Mouse (Mus musculus): Measurements from ENCODE around the gene Rhbdl2.

Rhbdl2 gene

DNA sequence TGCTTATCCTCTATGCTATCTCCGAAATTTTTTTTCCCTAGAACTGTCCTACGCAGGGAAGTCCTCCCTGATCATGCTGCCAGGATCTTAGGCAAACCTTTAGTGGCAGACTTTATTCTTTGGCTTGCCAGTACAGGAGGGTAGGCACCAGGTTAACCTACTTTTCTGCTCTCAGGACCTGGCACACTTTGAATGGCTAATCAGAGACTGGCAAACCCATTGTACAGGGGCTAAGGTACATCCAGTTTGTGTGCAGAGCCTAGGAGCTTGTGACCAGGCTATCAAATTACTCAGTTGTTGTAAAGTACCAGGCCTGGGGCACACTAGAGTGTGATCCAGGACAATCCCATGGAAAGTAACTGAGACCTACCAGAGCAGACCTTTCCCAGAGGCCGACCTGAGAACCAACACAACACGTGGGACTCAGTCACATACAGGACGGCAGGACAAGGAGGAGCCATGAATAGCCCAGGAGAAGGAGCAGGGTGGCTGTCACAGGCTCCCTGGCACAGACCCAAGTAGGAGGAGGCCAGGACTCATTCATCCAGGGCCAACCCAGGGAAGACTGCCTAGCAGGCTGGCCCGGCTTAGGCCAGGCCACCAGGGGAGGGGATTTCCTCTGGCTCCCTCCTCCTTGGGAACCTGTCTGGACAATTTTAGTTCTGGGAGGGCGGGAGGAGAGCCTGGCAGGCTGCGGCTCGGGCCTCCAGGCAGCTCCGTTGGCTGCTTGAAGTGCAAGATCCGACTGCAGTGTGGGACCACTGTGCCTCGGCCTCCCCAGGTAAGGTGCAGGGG, at the start of gene Rhbdl2:
Rhbdl2 (plus strand) TSS at position 684 of the 795 bp plus-strand sequence.
- peak; percentile 63 for DNase-seq (ENCODE audit: low spot score)

DNA sequence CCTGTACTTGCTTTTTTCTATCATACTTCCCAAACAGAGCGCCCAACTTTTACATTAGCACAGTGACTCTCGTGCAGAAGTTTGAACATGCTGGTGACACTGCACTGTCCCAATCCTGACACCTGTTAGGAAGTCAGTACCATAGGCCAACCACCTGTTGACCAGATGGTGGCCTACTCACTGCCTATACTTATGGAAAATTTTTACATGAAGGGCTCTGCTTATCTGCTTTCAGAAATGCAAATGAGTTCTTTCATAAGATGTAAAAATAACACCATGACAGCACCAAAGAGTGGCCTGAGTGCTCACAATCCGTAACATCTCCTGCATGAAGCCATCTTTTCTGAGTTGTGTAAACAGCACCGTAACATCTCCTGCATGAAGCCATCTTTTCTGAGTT, 49.0 kb upstream of the Rhbdl2 start:
- DNase-seq (ENCODE audit: low spot score) = no peak

DNA sequence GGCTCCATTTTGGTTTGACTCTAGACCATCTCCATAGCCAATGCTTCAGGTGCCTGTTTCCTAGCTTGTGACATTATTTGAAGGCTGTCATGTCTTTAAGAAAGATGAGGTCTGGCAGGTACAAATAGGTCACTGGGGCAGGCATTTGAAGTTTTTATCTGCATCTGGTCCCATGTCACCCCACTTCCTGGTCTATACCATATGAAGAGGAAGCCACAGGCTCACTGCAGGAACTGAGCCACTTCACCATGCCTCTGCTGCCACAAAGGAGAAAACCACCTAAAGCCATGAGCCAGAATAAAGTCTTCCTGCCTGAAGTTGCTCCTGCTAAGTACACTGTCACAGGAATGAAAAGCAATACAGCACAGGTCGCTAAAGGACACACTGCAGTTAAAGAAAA, 44.8 kb upstream of the Rhbdl2 start:
- DNase-seq (ENCODE audit: low spot score) = no peak

DNA sequence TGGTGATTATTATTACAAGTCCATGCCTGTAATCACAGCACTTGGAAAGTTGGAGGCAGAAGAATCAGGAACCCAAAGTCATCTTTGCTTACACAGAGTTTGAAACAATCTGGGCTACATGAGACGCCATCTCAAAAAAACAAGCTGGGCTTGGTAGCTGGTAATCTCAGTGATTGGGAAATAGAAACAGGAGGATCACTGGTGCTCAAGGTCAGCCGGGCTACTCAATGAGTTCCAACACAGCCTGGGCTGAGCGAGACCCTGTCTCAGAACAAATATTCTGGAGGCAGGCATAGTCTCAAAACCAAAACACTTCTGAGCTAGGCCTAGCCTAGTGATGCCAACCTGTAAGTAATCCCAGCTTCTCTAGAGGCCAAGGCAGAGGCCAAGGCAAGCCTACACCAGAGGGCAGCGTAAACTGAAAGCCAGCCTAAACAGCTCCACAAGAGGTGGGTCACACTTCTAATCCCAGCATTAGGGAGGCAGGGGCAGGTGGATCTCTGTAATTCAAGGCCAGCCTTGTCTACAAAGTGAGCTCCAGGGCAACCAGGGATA, 42.4 kb upstream of the Rhbdl2 start:
- no peak for DNase-seq (ENCODE audit: low spot score)

DNA sequence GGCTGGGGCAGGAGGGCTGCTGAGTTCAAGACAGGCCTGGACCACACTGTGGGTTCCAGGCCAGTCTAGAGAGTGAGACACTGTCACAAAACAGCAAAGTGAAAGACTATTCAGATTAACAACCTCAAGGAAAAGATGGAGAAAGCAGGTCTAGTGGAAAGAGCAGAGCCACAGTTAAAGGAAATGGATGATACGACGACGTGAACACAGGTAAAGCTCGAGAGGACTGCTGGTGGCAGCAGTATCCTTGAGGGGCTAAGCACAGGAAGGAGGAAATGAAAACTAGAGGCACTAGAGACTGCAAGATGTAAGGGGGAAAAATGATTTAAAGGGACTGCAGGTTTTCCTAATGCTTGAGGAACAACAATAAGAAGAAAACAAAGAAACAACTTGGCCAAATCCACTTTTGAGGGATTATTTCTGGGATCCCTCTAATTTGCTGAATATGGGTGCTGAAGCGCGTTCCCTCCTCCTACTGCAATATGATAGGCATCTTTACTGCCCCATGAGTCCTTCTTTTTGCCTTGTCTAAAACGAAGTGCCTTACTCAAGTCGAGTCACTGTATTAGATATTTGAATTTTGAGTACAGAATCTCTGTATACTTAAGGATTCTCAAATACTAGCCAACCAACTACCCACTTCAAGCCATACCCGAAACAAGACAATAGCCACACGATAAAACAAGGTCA, 38.8 kb upstream of the Rhbdl2 start:
- DNase-seq (ENCODE audit: low spot score) = no peak

DNA sequence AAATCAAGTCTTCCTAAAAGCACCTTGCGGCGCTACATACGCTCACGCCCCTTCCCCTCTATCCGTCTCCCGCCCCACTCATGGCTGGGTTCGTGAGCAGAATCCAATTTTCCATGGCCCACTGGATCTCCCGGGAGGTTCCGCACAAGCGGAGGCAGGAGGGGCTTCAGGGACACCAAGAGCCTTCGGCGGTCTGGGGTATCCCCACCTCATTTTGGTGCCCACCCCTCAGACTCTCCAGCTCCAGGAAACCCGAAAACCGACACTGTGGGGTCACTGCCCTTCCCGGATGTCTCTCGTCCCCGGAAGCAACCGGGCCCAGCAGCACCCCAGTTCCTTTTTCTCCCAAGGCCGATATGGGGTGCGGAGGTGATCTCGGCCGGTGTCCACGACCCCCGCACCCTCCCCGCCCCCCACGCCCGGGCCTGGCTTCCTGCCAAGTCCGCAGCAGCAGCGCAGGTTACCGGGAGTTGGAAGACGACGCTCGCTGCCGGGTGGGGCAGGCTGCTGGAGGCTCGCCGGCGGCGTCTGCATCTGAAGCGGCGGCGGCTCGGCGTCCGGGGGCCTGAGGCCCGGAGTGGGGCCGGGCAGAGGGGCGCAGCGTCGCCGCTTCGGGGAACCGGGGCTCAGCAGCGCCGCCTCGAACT, 38.1 kb upstream of the Rhbdl2 start:
- DNase-seq (ENCODE audit: low spot score) = peak; percentile 18

DNA sequence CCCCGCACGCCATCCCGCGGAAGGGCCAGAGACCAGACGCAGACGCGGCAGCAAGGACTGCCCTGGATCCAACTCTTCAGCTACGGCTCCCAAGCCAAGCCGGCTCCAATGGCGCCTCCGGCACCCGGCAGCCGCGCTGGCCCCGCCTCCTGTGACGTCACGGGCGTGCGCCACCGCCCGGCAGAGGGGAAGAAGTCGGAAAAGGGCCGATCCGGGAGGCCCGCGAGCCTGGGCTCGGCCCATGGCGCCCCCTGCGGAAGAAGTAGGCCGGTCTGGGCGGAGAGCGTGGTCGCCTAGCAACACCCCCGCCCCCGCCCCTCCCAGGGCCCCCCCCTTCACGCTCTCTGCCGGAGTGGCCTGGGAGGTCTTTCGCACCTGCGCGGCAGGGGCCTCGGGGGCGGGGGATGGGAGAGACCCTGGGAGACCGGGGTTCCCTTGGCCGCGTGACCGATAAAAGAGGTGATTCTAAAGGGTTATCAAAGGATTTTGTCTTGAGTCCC, 37.5 kb upstream of the Rhbdl2 start, which contains the start of gene Akirin1:
Akirin1 (minus strand) TSS at position 194 of the 500 bp plus-strand sequence.
- DNase-seq (ENCODE audit: low spot score) = peak; percentile 95

DNA sequence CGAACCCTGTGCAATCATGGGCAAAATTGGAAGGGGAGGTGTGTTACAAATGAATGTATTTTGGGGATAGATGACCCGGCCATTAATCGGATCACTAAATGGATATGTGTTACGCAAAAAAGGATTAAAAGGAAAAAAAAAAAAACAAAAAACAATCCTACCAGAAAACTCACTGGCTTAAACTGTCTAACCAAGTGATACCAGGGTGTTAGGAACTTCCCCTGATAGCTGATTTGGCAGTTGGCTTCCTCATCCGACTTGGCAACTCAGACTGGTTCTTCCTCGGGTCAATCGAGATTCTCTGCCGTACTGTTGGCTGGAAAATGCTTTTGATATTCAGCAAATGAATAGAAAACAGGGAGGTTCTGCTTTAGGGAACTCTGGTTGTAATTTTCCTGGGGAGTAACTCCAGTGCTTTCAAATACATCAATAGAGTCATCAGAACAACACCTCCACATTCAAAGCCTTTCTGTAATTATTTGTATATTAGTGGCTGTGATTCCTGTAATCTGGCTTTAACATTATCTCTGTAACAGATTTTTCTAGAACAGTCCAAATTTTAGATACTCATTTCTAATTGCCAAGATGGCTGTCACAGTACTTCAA, 36.9 kb upstream of the Rhbdl2 start:
- no peak for DNase-seq (ENCODE audit: low spot score)

DNA sequence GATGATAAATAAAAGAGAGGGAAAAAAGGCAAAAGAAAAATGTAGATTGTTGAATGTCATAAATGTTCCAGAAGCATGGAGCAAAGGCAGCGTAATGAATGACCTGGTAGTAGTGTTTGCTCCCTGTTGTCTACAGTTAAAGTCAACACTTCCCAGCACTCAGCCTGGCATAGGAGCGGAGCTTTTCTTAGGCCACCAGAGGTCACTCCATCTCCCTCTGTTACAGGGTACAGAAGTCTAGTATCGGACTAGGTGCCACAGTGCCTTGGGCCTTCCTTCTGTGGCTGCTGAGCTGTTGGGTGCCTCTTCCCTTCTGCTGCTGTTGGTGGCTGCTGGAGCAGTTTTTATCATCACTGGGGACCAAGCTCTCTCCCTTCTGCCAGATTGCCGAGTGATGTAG, 29.4 kb upstream of the Rhbdl2 start:
- no peak for DNase-seq (ENCODE audit: low spot score)

DNA sequence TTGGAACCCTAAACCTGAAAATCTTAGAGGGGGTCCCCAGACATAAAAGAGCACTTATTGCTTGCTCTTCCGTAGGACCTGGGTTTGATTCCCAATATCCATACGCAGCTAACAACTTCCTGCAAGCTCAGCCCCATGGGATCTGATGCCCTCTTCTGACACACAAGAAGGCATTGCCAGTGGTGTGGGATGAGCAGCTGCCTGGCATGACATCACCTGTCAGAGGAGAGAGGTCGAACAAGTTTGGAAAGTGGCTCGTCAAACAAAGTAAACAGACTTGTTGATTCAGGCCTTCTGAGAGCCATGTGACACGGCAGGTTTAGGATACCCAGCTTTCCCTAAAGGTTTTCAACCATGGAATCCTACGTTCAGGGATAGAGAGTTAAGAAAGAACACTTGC, 22.6 kb upstream of the Rhbdl2 start:
- DNase-seq (ENCODE audit: low spot score) = no peak

DNA sequence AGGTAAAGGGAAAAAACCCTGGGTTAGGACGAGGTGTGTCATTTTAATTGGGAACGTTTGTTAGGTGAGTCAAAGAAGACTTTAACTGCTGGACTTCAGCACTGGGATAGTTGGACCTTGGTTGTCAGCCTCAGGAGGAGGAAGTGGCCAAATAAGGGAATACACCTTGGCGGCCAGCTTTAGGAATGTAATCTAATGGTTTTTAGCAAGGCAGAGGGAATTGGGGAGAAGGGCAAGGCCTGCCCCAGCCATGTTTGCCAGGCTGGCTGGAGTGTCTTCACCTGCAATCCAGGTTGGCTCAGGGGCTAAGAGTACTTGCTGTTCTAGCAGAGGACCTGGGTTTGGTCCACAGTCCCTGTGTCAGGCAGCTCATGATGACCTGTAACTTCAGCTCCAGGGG, 19.9 kb upstream of the Rhbdl2 start:
- DNase-seq (ENCODE audit: low spot score) = no peak

DNA sequence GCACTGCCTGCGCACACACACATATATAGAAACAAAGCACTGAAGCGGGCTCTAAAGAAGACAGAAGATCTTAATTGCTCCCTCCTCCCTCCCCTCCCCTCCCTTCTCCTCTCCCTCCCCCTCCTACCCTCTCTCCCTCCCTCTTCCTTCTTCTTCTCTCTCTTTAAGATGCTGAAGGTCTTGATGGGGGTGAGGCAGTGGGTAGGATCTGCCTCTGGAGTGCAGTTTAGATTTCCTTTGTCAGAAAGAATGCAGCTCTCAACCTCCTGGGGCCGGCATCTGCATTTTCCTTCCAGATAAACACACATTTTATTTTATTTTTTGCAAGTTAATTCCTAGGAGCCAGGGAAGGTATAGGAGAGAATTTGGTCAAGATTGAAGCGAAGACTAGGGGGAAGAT, 19.4 kb upstream of the Rhbdl2 start:
- no peak for DNase-seq (ENCODE audit: low spot score)

DNA sequence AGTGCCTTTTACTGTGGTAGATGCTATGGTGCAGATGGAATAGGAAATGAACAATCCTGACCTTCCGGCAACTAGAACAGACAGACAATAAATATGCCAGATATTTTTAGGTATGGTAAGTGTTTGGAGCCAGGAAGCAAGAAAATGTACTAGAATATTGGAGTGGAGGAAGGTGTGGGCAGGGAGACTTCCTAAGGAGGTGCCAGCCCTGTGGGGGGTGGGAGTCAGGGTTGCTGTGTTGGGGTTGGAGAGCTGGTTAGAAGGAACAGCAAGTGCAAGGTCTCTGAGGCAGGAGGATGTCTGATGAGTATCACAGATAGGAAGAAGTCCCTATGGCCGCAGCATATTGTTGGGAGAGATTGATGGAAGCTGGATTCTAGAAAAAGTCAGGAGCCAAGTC, 5.0 kb downstream of the Rhbdl2 start:
- no peak for DNase-seq (ENCODE audit: low spot score)

DNA sequence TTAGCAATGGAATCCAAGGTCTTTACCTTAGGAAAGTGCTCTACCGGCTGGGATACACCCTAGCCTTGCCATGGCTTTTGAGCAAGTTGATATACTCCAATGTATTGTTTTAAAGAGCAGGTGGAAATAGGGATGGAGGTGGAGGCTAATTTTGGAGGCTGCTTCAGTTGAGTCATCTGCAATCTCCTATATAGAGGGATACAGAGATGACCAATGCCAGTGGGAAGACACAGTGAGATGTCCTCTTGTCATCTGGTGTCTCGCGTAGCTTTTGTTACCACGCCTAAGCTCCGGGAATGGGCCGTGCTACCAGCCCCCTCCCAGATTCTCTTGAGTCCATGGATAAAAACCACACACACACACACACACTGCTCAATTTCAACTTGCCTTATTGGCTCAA, 5.5 kb downstream of the Rhbdl2 start:
- no peak for DNase-seq (ENCODE audit: low spot score)

DNA sequence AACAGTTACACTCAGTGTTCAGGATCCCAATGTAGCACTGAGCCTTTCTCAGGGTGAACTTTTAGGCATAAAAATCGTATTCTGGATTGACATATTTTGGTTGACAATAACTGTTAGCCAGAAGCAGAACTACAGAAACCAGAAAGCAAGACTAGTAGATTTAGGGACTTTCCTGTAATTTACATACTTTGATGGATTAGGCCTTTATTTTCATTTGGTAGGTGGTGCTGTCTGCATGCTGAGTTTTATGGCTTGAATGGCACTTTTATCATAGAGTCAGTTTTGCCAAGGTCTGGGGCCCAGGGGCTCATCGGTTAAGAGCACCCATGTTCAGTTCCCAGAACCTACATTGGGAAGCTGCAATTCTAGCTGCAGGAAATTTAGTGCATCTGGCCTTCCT, 7.4 kb downstream of the Rhbdl2 start:
- no peak for DNase-seq (ENCODE audit: low spot score)

DNA sequence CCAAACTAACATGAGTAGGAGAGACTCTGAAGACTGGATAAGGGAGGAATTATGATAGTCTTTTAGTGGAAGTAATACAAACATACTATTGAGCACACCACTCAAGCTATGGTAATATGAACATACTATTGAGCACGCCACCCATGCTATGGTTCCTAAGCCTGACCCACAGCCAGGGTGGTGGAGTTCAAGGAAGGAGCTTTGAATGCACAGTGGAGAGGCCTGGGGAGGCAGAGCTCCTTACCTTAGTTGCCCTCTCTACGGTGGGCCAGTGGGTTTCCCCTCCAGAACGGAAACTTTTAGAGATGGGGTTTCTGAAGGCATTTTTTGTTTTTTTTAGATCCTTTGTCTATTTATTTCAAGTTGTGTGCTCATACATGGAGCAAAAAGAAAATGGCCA, 9.7 kb downstream of the Rhbdl2 start:
- DNase-seq (ENCODE audit: low spot score) = no peak

DNA sequence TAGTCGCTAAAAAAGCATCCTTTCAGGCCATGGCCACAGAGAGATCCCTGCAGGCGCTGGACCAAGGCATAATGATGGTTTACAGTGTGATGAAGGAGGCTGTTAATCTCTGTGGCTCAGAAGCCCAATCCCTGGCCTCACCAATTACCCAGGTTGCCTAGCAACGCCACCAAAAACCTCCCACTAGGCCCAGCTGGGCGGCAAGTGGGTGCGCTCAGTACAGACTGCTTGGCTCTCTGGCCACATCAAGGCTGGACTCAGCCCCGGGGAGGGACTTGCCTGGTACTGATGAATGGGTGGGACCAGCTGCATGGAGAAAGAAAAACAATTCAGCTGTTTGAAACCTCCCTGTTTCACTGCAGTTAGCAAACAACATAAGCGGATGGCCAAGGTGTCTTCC, 10.2 kb downstream of the Rhbdl2 start:
- no peak for DNase-seq (ENCODE audit: low spot score)

DNA sequence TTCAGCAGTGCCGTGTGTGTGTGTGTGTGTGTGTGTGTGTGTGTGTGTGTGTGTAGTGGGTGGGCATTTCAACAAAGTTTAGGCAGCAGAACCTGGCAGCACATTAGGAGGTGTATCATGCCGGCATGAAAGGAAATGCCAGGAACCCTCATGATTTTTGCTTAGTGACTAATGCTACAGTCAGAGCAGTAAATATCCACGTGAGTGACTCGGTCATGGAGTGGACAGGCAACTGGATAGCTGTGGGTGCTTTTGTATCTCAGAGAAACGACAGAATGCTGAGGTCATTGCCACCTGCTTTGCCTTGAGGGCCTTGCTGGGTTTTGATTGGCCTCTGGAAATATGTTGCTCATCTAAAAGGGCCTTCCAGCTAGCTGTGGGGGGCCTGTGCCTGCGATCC, 16.0 kb downstream of the Rhbdl2 start:
- no peak for DNase-seq (ENCODE audit: low spot score)

DNA sequence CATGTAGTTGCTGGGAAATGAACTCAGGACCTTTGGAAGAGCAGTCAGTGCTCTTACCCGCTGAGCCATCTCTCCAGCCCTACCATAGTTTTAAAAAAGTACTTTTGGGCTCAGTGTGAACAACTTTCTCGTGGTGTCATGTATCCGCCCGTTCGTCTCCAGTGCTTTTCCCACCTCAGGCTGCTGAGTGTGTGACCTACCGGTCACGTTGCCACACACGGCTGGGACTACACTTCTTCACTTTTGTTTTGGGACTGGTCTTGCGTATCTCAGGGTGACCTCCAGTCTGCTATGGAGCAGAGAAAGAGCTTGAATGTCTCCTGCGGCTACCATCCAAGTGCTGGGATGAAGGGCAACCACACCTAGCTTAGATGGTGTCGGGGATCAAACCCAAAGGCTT, 20.6 kb downstream of the Rhbdl2 start:
- DNase-seq (ENCODE audit: low spot score) = no peak

DNA sequence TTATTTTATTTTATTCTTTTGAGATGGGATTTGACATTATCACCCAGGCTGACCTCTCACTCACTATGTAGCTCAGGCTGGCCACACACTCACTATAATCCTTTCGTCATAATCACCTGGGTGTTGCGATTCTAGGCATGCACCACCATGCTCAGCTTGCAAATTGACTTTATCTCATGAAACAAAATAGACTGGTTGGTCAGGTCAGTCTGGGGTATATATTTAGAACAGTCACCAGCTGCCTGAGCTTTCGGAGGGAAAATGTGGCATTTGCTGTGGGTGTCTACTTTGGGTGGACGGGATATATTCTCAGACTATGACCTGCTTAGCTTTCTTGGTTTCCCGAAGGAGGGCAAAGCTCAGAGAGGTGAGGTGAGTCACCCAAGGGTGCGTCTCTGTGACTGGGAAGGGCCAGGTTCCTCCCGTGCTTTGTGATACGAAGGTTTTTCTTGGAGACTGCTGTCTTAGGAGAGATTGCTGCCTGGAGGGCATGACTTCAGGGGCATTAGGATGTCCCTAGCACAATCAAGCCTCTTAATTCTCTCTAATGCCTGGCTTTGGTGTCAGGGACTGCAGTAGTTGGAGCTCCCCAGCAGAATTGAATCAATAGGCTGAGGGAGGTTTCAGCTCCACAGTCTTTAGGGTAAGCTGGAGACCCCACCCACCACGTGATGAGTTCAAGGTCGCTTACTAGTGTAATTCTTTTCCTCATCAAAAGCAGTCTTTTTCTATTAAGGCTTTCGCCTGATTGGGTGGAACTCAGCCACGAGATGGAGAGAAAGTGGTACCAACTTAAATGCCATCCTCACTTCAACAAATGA, 23.0 kb downstream of the Rhbdl2 start:
- DNase-seq (ENCODE audit: low spot score) = no peak

DNA sequence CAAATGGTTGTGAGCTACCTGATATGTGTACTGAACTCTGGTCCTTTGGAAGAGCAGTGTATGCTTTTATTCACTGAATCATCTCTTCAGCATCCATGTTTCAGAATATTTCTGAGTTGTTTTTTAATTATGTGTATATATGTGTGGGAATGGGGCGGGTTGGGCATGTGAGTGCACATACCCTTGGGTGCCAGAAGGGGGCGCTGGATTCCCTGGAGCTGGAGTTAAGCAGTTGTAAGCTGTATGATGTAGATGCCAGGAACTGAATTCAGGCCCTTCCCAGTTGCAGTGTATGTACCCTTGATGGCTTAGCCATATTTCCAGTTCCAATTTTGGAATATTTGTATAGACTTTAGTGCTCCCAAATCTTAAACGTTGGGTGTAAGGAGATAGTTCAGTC, 24.9 kb downstream of the Rhbdl2 start:
- DNase-seq (ENCODE audit: low spot score) = no peak

All from MN1 (cell line).